Mouse (Mus musculus): Measurements from ENCODE around the gene C8a. TPM values are rescaled to one million over a fixed set of nuclear protein-coding genes. Genes with fewer than 3 reads are reported as not detected.

Gene C8a
- total RNA-seq, 2 experiments from 2014 or later, result not detected

GRCm38 (mm10) chr4:104855216-104855615 lies 21.0 kb downstream of the C8a start:
- intact Hi-C loops (cut with DNase I), result no loop called here
- DNase-seq, result no peak

- DNase-seq, result no peak
- intact Hi-C loops (cut with DNase I), result no loop called here
Measured at GRCm38 (mm10) chr4:104843546-104843945, 32.7 kb downstream of the C8a start.

- intact Hi-C loops (cut with DNase I), result no loop called here
Measured at GRCm38 (mm10) chr4:104842204-104842603, 34.0 kb downstream of the C8a start.

GRCm38 (mm10) chr4:104838342-104838741 lies 37.9 kb downstream of the C8a start:
- intact Hi-C loops (cut with DNase I), result no loop called here
- DNase-seq, result no peak

More at GRCm38 (mm10) chr4:104842204-104842603, 34.0 kb downstream of the C8a start:
- DNase-seq, result no peak

- no peak for DNase-seq
- intact Hi-C loops (cut with DNase I), result no loop called here
Measured at GRCm38 (mm10) chr4:104835096-104835495, 41.1 kb downstream of the C8a start.

- DNase-seq, result no peak
- intact Hi-C loops (cut with DNase I), result no loop called here
Measured at GRCm38 (mm10) chr4:104828939-104829338, 47.3 kb downstream of the C8a start.

- intact Hi-C loops (cut with DNase I), result no loop called here
- DNase-seq, result no peak
Measured at GRCm38 (mm10) chr4:104824381-104825077, 51.7 kb downstream of the C8a start.

GRCm38 (mm10) chr4:104823597-104824101 lies 52.5 kb downstream of the C8a start:
- intact Hi-C loops (cut with DNase I), result no loop called here
- DNase-seq, result no peak

- intact Hi-C loops (cut with DNase I), result no loop called here
- no peak for DNase-seq
Measured at GRCm38 (mm10) chr4:104819891-104820290, 56.3 kb downstream of the C8a start.

GRCm38 (mm10) chr4:104818986-104819385 lies 57.2 kb downstream of the C8a start:
- intact Hi-C loops (cut with DNase I), result no loop called here

GRCm38 (mm10) chr4:104817509-104817908 lies 58.7 kb downstream of the C8a start:
- intact Hi-C loops (cut with DNase I), result no loop called here

More at GRCm38 (mm10) chr4:104818986-104819385, 57.2 kb downstream of the C8a start:
- no peak for DNase-seq

GRCm38 (mm10) chr4:104816519-104817232 lies 59.5 kb downstream of the C8a start:
- DNase-seq, result no peak

More at GRCm38 (mm10) chr4:104817509-104817908, 58.7 kb downstream of the C8a start:
- DNase-seq, result no peak

GRCm38 (mm10) chr4:104813617-104814016 lies 62.6 kb downstream of the C8a start:
- DNase-seq, result no peak
- intact Hi-C loops (cut with DNase I), result no loop called here

More at GRCm38 (mm10) chr4:104816519-104817232, 59.5 kb downstream of the C8a start:
- intact Hi-C loops (cut with DNase I), result no loop called here

GRCm38 (mm10) chr4:104810710-104811286 lies 65.4 kb downstream of the C8a start:
- intact Hi-C loops (cut with DNase I), result no loop called here
- DNase-seq, result no peak

GRCm38 (mm10) chr4:104805414-104806257 lies 70.6 kb downstream of the C8a start:
- intact Hi-C loops (cut with DNase I), result no loop called here
- no peak for DNase-seq

GRCm38 (mm10) chr4:104804100-104804499 lies 72.1 kb downstream of the C8a start:
- DNase-seq, result no peak
- intact Hi-C loops (cut with DNase I), result no loop called here

- intact Hi-C loops (cut with DNase I), result no loop called here
- DNase-seq, result no peak
Measured at GRCm38 (mm10) chr4:104801625-104802024, 74.6 kb downstream of the C8a start.

GRCm38 (mm10) chr4:104798951-104799350 lies 77.2 kb downstream of the C8a start:
- no peak for DNase-seq
- intact Hi-C loops (cut with DNase I), result no loop called here

GRCm38 (mm10) chr4:104792111-104792510 lies 84.1 kb downstream of the C8a start:
- intact Hi-C loops (cut with DNase I), result no loop called here
- no peak for DNase-seq

GRCm38 (mm10) chr4:104782346-104782745 lies 93.9 kb downstream of the C8a start:
- intact Hi-C loops (cut with DNase I), result no loop called here
- no peak for DNase-seq
